Mouse (Mus musculus) thymus, adult 2 months (tissue): ENCODE results near the gene Agps. TPM values are rescaled to one million over a fixed set of nuclear protein-coding genes. Genes with fewer than 3 reads are reported as not detected.

Experiments
- DNase-seq: peaks from one replicate; pipeline ENCODE4 v3.0.0; 2021
- H3K27ac ChIP-seq: fragments of 200-500 bp; 2 replicates; pipeline ENCODE4 v1.5.1; 2012; ENCODE audit warnings: low read length, control low read depth; ENCODE audit not compliant: control insufficient read depth, insufficient read depth
- H3K27me3 ChIP-seq: fragments of 200-500 bp; 2 replicates; pipeline ENCODE4 v1.6.1; 2012; ENCODE audit warnings: mild to moderate bottlenecking, low read length, moderate library complexity, mixed read lengths; ENCODE audit not compliant: control insufficient read depth, insufficient read depth
- H3K36me3 ChIP-seq: fragments of 200-500 bp; 2 replicates; pipeline ENCODE4 v1.6.1; 2012; ENCODE audit warnings: mild to moderate bottlenecking, low read length, moderate library complexity; ENCODE audit not compliant: control insufficient read depth, insufficient read depth
- H3K4me1 ChIP-seq: fragments of 200-500 bp; replicated peaks from 2 replicates; pipeline ENCODE4 v1.6.1; 2012; ENCODE audit warnings: low read length; ENCODE audit not compliant: control insufficient read depth, insufficient read depth
- H3K4me3 ChIP-seq: fragments of 200-500 bp; 2 replicates; pipeline ENCODE4 v1.5.1; 2012; ENCODE audit warnings: mild to moderate bottlenecking, low read length, control low read depth, moderate library complexity; ENCODE audit not compliant: control insufficient read depth, insufficient read depth
- CTCF ChIP-seq: fragments of 200-500 bp; IDR thresholded peaks from 2 replicates; pipeline ENCODE4 v1.5.1; 2012; ENCODE audit warnings: mild to moderate bottlenecking, control low read depth, low read length, moderate library complexity, borderline replicate concordance; ENCODE audit not compliant: control insufficient read depth, poor library complexity, insufficient read depth; ENCODE audit errors: extremely low read depth
- POLR2A ChIP-seq: fragments of 200-500 bp; IDR thresholded peaks from 2 replicates; pipeline ENCODE4 v1.6.1; 2012; ENCODE audit warnings: mild to moderate bottlenecking, low read length, control low read depth, moderate library complexity; ENCODE audit not compliant: control insufficient read depth, poor library complexity, insufficient read depth; ENCODE audit errors: extremely low read depth
- WGBS: fragments of 180-500 bp; shearing (Covaris S2); methylation state at CpG from one replicate; pipeline ENCODE4 v1.1.7; 2018; 5-methylcytosine and 5-hydroxymethylcytosine counted together
- polyA plus RNA-seq: library from polyadenylated mRNA; depleted of rRNA; stranded (reverse); fragments of >200 nt; gene quantifications from 2 replicates; pipeline ENCODE4 v1.2.3, GENCODE M21; 2012; rRNA removed

The Agps gene
- 9.8 and 10.2 TPM in 2 replicates for polyA plus RNA-seq

GRCm38 (mm10) chr2:75831881-75832633 is at the start of gene Agps:
TSS of gene Agps (plus strand) at chr2:75832177.
- TF ChIP-seq CTCF (peak; percentile 26; the same call in 1 of the 2 replicates), POLR2A (peak; percentile 89)
- Histone ChIP-seq H3K4me1 (peaks cover 18% of the 10 kb centered on the region), H3K27me3 (no peaks in the 10 kb centered on the region), H3K36me3 (no peaks in the 10 kb centered on the region), H3K27ac (no peak within 1 kb of the TSS), H3K4me3 (peak within 1 kb of the TSS; percentile 93)
- DNase-seq, result peak; percentile 90
- under 1% methylated on average over 86 of the region's 86 CpGs for WGBS

DNA sequence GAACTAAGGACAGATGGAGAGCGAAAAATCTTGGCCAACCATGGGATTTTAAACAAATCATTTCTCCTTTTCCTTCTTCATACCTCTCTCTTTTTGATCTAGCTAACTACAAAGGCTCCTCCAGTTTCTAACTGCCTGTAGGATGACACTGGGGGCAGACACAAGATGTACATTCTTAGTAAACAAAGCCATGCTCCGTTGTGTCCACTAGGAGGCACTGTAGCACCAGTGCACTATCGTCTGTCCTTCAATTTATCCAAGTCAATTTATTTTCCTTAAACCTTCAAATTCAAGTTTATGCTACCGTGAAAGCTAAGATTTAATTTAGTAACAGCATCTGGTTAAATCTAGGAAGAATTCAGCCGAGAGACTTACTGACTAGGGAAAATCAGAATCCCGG is 45.9 kb upstream of the Agps start:
- H3K4me1 ChIP-seq, result peaks cover 5% of the 10 kb centered on the region
- no peak overlapping the region for H3K4me3 ChIP-seq
- H3K36me3 ChIP-seq, result no peaks in the 10 kb centered on the region
- TF ChIP-seq CTCF (no peak), POLR2A (no peak)
- H3K27ac ChIP-seq, result no peak overlapping the region
- peak; percentile 59 for DNase-seq
- WGBS, result 32% methylated on average over 6 of the region's 6 CpGs
- no peaks in the 10 kb centered on the region for H3K27me3 ChIP-seq

- Histone ChIP-seq H3K4me3 (no peak overlapping the region), H3K36me3 (no peaks in the 10 kb centered on the region), H3K4me1 (peaks cover 15% of the 10 kb centered on the region), H3K27me3 (no peaks in the 10 kb centered on the region), H3K27ac (no peak overlapping the region)
- no peak for TF ChIP-seq POLR2A
- no peak for TF ChIP-seq CTCF
- DNase-seq, result no peak
- WGBS, result 34% methylated on average over 3 of the region's 3 CpGs
Measured at GRCm38 (mm10) chr2:75788511-75788910, 43.5 kb upstream of the Agps start.

GRCm38 (mm10) chr2:75789959-75790523 is 41.9 kb upstream of the Agps start:
- H3K27ac ChIP-seq, result no peak overlapping the region
- WGBS, result 39% methylated on average over 14 of the region's 14 CpGs
- H3K4me3 ChIP-seq, result no peak overlapping the region
- no peak for DNase-seq
- peaks cover 15% of the 10 kb centered on the region for H3K4me1 ChIP-seq
- no peaks in the 10 kb centered on the region for H3K36me3 ChIP-seq
- TF ChIP-seq POLR2A, result no peak
- no peak for TF ChIP-seq CTCF
- H3K27me3 ChIP-seq, result no peaks in the 10 kb centered on the region

DNA sequence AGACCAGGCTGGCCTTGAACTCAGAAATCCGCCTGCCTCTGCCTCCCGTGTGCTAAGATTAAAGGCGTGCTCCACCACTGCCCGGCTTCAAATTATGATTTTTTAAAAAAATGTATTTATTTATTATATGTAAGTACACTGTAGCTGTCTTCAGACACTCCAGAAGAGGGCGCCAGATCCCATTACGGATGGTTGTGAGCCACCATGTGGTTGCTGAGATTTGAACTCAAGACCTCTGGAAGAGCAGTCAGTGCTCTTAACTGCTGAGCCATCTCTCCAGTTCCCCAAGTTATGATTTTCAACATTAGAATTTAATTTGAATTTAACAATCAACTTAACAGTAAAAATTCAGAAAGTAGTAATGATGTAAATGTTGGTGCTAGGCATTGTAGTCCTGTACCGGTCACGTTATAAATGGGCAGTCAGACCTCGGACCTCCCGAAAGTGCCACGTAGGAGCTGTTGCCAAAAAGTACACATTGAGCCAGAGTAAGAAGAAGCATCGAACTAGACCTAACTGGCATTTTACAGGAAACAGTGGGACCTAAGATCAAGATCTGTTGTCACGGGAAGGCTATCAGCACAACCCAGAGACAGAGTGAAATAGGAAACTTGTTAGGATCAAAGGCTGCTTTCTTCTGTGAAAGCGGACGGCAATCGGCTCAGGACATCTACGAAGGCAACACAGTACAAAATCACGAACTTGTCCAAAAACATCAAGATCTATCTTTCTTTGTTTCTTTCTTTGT is 40.2 kb upstream of the Agps start:
- H3K27me3 ChIP-seq, result no peaks in the 10 kb centered on the region
- WGBS, result 32% methylated on average over 18 of the region's 18 CpGs
- no peak for DNase-seq
- peaks cover 15% of the 10 kb centered on the region for H3K4me1 ChIP-seq
- H3K27ac ChIP-seq, result no peak overlapping the region
- H3K36me3 ChIP-seq, result no peaks in the 10 kb centered on the region
- no peak for TF ChIP-seq CTCF
- no peak for TF ChIP-seq POLR2A
- peak overlapping the region; percentile 2; the same call in 1 of the 2 replicates for H3K4me3 ChIP-seq
